Mouse (Mus musculus): ENCODE data around the gene Tmem50b. TPM values are rescaled to one million over a fixed set of nuclear protein-coding genes. Genes with fewer than 3 reads are reported as not detected.

Tmem50b gene
- polyA plus RNA-seq, 1 experiment from 2014 or later: 55.7 TPM

Small RNA genes within 50 kb of the gene (microRNA-seq; reads per million reads assigned to microRNA genes)
- not detected for gene Mir6367

Other genes starting within 250 kb of the Tmem50b start
- 52.5 and 58.9 TPM in 2 replicates for gene Ifnar2, start 225.0 kb downstream of the Tmem50b start, polyA plus RNA-seq (2015; fragmentation: Nextera tagmentation; extraction: Ambion mirVana)
- gene Gm21970, start 206.1 kb downstream of the Tmem50b start, polyA plus RNA-seq (2015; fragmentation: Nextera tagmentation; extraction: Ambion mirVana): not detected in 2 replicates
- gene Il10rb, start 191.6 kb downstream of the Tmem50b start, polyA plus RNA-seq (2015; fragmentation: Nextera tagmentation; extraction: Ambion mirVana): 57.9 and 58.9 TPM in 2 replicates
- 32.7 and 43.0 TPM in 2 replicates for gene Ifnar1, start 112.6 kb downstream of the Tmem50b start, polyA plus RNA-seq (2015; fragmentation: Nextera tagmentation; extraction: Ambion mirVana)
- gene Ifngr2, start 50.7 kb downstream of the Tmem50b start, polyA plus RNA-seq (2015; fragmentation: Nextera tagmentation; extraction: Ambion mirVana): 114 and 129 TPM in 2 replicates
- gene Dnajc28, start 21.2 kb upstream of the Tmem50b start, polyA plus RNA-seq (2015; fragmentation: Nextera tagmentation; extraction: Ambion mirVana): 4.6 and 7.0 TPM in 2 replicates
- gene Gart, start 49.2 kb upstream of the Tmem50b start, polyA plus RNA-seq (2015; fragmentation: Nextera tagmentation; extraction: Ambion mirVana): 61.2 and 78.8 TPM in 2 replicates
- gene Son, start 49.7 kb upstream of the Tmem50b start, polyA plus RNA-seq (2015; fragmentation: Nextera tagmentation; extraction: Ambion mirVana): 76.8 and 81.4 TPM in 2 replicates
- 10.7 and 12.3 TPM in 2 replicates for gene Donson, start 91.0 kb upstream of the Tmem50b start, polyA plus RNA-seq (2015; fragmentation: Nextera tagmentation; extraction: Ambion mirVana)
- 50.7 and 56.2 TPM in 2 replicates for gene Cryzl1, start 131.2 kb upstream of the Tmem50b start, polyA plus RNA-seq (2015; fragmentation: Nextera tagmentation; extraction: Ambion mirVana)
- 17.6 and 22.3 TPM in 2 replicates for gene Itsn1, start 131.5 kb upstream of the Tmem50b start, polyA plus RNA-seq (2015; fragmentation: Nextera tagmentation; extraction: Ambion mirVana)

Data from heart, embryonic 15.5 days (tissue).